Mouse (Mus musculus): ENCODE measurements at regions not wholly inside any gene's neighbourhood (a gene's known extent, or its start where the extent isn't known, plus 50 kb on each side); places are given as distances from the start of the nearest gene placed in this dataset.

GRCm38 (mm10) chrX:61580186-61580585, 129.1 kb upstream of the Ldoc1 start:
- intact Hi-C loops (cut with DNase I): no loop called here
- DNase-seq (ENCODE audit: low spot score in 2 of 2): peak in 1 of 2 experiments; percentile 55

Measured in left cerebral cortex, postnatal 25 days (tissue).